Mouse (Mus musculus): ENCODE results near the gene Gpc6.

DNA sequence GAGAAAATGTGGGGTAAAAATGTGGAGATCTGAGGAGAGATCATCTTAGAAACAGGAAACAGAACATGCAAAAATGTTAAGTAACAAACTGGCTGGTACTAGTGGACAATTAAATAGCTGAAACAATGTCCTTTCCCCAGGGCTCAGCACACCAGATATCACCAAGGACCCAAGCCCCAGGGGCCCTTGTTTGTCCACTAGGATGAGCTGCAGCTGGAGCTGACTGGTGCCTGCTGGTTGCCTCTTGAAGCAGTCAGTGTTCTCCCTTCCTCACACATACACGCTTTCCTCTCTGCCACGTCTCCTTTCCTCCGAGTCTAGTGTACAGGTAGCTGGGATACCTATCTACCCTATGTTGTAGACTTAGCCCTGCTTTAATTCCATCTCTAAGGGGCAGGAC lies 320.5 kb downstream of the Gpc6 start:
- TF ChIP-seq CTCF (IDR thresholded peaks at IDR 0.05; ENCODE audit: extremely low read depth, insufficient read depth, low read length) (no peak), POLR2A (IDR thresholded peaks at IDR 0.05; ENCODE audit: extremely low read depth, insufficient read depth, low read length) (no peak)

Data from cortical plate, adult 2 months (tissue).